Mouse (Mus musculus) liver, embryonic 13.5 days (tissue): ENCODE measurements around the gene Fads2. TPM values are rescaled to one million over a fixed set of nuclear protein-coding genes. Genes with fewer than 3 reads are reported as not detected.

Source experiments
- ATAC-seq: fragments of 200-750 bp; cut with Nextera tagmentation; 2 replicates; pipeline ENCODE4 v1.8.0; 2017; ENCODE audit warnings: low read depth, mild to moderate bottlenecking, moderate number of reproducible peaks, moderate library complexity
- DNase-seq: peaks from one replicate; pipeline ENCODE4 v3.0.0; 2022
- H3K27ac ChIP-seq: fragments of 300-500 bp; sonication (generic); 2 replicates; pipeline ENCODE4 v1.5.1; 2015; ENCODE audit warnings: moderate library complexity, mild to moderate bottlenecking, inconsistent platforms
- H3K27me3 ChIP-seq: fragments of 300-500 bp; sonication (generic); 2 replicates; pipeline ENCODE4 v1.6.1; 2015; ENCODE audit warnings: mild to moderate bottlenecking, inconsistent platforms
- H3K36me3 ChIP-seq: fragments of 300-500 bp; sonication (generic); 2 replicates; pipeline ENCODE4 v1.6.1; 2015; ENCODE audit warnings: mild to moderate bottlenecking, inconsistent platforms
- H3K4me1 ChIP-seq: fragments of 300-500 bp; sonication (generic); replicated peaks from 2 replicates; pipeline ENCODE4 v1.6.1; 2015; ENCODE audit warnings: inconsistent platforms
- H3K4me2 ChIP-seq: fragments of 300-500 bp; sonication (generic); 2 replicates; pipeline ENCODE4 v1.6.1; 2015; ENCODE audit warnings: inconsistent platforms, mild to moderate bottlenecking, moderate library complexity
- H3K4me3 ChIP-seq: fragments of 300-500 bp; sonication (generic); replicated peaks from 2 replicates; pipeline ENCODE4 v1.5.1; 2015; ENCODE audit warnings: mild to moderate bottlenecking, inconsistent platforms
- H3K9ac ChIP-seq: fragments of 300-500 bp; sonication (generic); 2 replicates; pipeline ENCODE4 v1.6.1; 2015; ENCODE audit warnings: mild to moderate bottlenecking, inconsistent platforms
- H3K9me3 ChIP-seq: fragments of 300-500 bp; sonication (generic); replicated peaks from 2 replicates; pipeline ENCODE4 v1.6.1; 2016; ENCODE audit warnings: inconsistent platforms
- WGBS: fragments of 180-500 bp; shearing (Covaris S2); methylation state at CpG from one replicate; pipeline ENCODE4 v1.1.7; 2015; ENCODE audit not compliant: insufficient replicate concordance; 5-methylcytosine and 5-hydroxymethylcytosine counted together
- polyA plus RNA-seq: library from polyadenylated mRNA; unstranded; fragments of >200 nt; fragmentation: Nextera tagmentation; extraction: Ambion mirVana; gene quantifications from 2 replicates; pipeline ENCODE4 v1.2.1, GENCODE M21; 2015

Fads2 gene
- polyA plus RNA-seq, 1 experiment from 2014 or later = 66.8 TPM

GRCm38 (mm10) chr19:10060783-10061590 lies 40.6 kb downstream of the Fads2 start:
- Histone ChIP-seq H3K4me2 (peak overlapping the region; percentile 61), H3K36me3 (peaks cover 47% of the 10 kb centered on the region), H3K9ac (peak overlapping the region; percentile 57; the same call in 1 of the 2 replicates), H3K27me3 (no peaks in the 10 kb centered on the region), H3K9me3 (no peaks in the 10 kb centered on the region), H3K4me1 (peaks cover 79% of the 10 kb centered on the region), H3K27ac (peak overlapping the region; percentile 83), H3K4me3 (no peak overlapping the region)
- ATAC-seq (peak; percentile 38), DNase-seq (peak; percentile 44)
- WGBS = 12% methylated on average over 8 of the region's 8 CpGs

GRCm38 (mm10) chr19:10059911-10060567 lies 41.5 kb downstream of the Fads2 start:
- Histone ChIP-seq H3K27ac (peak overlapping the region; percentile 83), H3K4me3 (peak overlapping the region; percentile 32), H3K9me3 (no peaks in the 10 kb centered on the region), H3K4me2 (peak overlapping the region; percentile 61), H3K36me3 (peaks cover 45% of the 10 kb centered on the region), H3K4me1 (peaks cover 72% of the 10 kb centered on the region), H3K27me3 (no peaks in the 10 kb centered on the region), H3K9ac (peak overlapping the region; percentile 57)
- DNase-seq (peak; percentile 65), ATAC-seq (peak; percentile 67)
- 7% methylated on average over 10 of the region's 10 CpGs for WGBS

- Histone ChIP-seq H3K27ac (0 out of 2 replicates have a peak overlapping the region, but pooled peaks have one; percentile 83), H3K27me3 (no peaks in the 10 kb centered on the region), H3K36me3 (peaks cover 36% of the 10 kb centered on the region), H3K9me3 (no peaks in the 10 kb centered on the region), H3K9ac (no peak overlapping the region), H3K4me3 (no peak overlapping the region), H3K4me1 (peaks cover 64% of the 10 kb centered on the region), H3K4me2 (no peak overlapping the region; the same call in 1 of the 2 replicates)
- DNase-seq (no peak), ATAC-seq (no peak)
- 75% methylated on average over 9 of the region's 9 CpGs for WGBS
These were observed 42.6 kb downstream of the Fads2 start for GRCm38 (mm10) chr19:10058876-10059427.

DNA sequence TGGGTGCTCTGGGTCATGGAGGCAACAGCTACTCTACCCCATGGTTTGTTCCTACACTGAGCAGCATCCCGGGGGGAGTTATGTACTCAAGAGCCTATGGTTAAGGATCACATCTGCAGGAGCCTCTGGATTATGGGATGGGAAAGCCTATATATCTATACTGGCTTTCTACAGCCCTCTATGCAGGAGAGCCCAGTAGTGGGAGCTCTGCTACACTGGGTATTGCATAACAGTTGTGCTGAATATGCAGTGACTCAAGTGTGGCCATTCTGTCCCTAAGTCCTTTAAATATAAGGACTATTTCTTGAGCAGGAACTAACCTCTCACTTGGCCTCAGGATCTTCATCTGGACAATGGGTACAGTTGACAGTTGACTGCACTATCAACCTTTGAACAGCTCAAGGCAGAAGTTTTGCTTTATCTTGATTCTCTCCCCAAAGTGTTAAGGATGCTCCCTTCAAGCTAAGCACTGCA lies 43.2 kb downstream of the Fads2 start:
- DNase-seq (no peak), ATAC-seq (no peak)
- no peak overlapping the region for H3K9ac ChIP-seq
- no peak overlapping the region for H3K4me2 ChIP-seq
- H3K27ac ChIP-seq = no peak overlapping the region
- H3K9me3 ChIP-seq = no peaks in the 10 kb centered on the region
- H3K27me3 ChIP-seq = no peaks in the 10 kb centered on the region
- WGBS = 58% methylated on average over 1 of the region's 1 CpGs
- peaks cover 31% of the 10 kb centered on the region for H3K36me3 ChIP-seq
- H3K4me1 ChIP-seq = peaks cover 64% of the 10 kb centered on the region
- H3K4me3 ChIP-seq = no peak overlapping the region

DNA sequence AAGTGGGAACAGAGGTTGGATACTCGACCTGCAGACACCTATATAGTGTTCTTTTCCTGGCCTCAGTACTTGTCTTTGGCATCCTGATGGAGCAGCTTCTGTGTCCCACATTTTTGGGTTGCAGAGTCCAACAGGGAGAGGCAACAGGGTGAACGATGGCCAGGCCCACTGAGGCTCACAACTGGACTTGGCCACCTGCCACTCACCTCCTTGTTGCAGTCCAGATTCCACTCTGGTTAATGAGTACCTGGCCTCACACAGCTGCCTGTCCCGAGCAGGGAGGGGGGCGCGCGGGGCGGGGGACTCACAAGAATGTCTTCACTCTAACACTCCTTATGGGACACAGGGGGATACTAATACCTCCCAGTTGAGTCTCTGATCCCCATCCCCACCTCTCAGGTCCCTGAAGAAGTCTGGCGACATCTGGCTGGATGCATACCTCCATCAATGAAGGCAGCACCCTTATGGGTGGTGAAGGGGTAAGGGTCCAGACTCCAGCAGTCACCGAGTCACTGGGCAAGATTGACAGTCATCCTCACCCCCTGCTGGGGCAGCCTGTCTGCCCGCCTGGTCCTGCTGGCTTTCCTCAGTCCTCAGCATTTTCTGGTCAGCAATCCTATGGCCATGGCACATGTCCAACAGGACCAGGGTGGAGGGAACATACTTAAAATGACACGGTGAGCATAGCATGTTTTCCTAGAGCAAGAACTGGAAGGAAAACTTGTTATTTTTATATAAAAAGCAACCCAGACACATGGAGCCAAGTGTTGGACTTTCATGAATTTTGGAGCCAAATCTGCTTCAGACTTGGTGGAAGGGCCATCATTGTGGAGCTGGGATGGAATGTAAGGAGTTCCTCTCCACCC lies 43.8 kb downstream of the Fads2 start:
- Histone ChIP-seq H3K27ac (peak overlapping the region; percentile 55; the same call in 1 of the 2 replicates), H3K4me1 (peaks cover 60% of the 10 kb centered on the region), H3K9ac (no peak overlapping the region), H3K36me3 (peaks cover 26% of the 10 kb centered on the region), H3K4me2 (0 out of 2 replicates have a peak overlapping the region, but pooled peaks have one; percentile 29), H3K9me3 (no peaks in the 10 kb centered on the region), H3K4me3 (no peak overlapping the region), H3K27me3 (no peaks in the 10 kb centered on the region)
- ATAC-seq (peak; percentile 45), DNase-seq (no peak)
- 60% methylated on average over 11 of the region's 11 CpGs for WGBS

GRCm38 (mm10) chr19:10056686-10057085 lies 44.9 kb downstream of the Fads2 start:
- H3K9me3 ChIP-seq = no peaks in the 10 kb centered on the region
- no peak overlapping the region for H3K4me3 ChIP-seq
- H3K27ac ChIP-seq = peak overlapping the region; percentile 55
- 0 out of 2 replicates have a peak, but pooled peaks cover 4% of the 10 kb centered on the region for H3K27me3 ChIP-seq
- H3K36me3 ChIP-seq = peaks cover 18% of the 10 kb centered on the region
- H3K4me2 ChIP-seq = no peak overlapping the region
- no peak for ATAC-seq
- no peak for DNase-seq
- WGBS = 70% methylated on average over 3 of the region's 3 CpGs
- no peak overlapping the region for H3K9ac ChIP-seq
- H3K4me1 ChIP-seq = peaks cover 50% of the 10 kb centered on the region

GRCm38 (mm10) chr19:10055783-10056660 lies 45.5 kb downstream of the Fads2 start:
- WGBS = 80% methylated on average over 22 of the region's 22 CpGs
- Histone ChIP-seq H3K27ac (no peak overlapping the region), H3K27me3 (0 out of 2 replicates have a peak, but pooled peaks cover 4% of the 10 kb centered on the region), H3K4me1 (peaks cover 43% of the 10 kb centered on the region), H3K4me3 (no peak overlapping the region), H3K4me2 (no peak overlapping the region), H3K36me3 (peaks cover 17% of the 10 kb centered on the region), H3K9me3 (no peaks in the 10 kb centered on the region), H3K9ac (no peak overlapping the region)
- no peak for DNase-seq
- ATAC-seq = no peak

GRCm38 (mm10) chr19:10055261-10055660 lies 46.3 kb downstream of the Fads2 start:
- Histone ChIP-seq H3K4me1 (peaks cover 35% of the 10 kb centered on the region), H3K9me3 (no peaks in the 10 kb centered on the region), H3K27me3 (0 out of 2 replicates have a peak, but pooled peaks cover 4% of the 10 kb centered on the region), H3K36me3 (peaks cover 17% of the 10 kb centered on the region), H3K4me3 (no peak overlapping the region), H3K4me2 (no peak overlapping the region), H3K27ac (no peak overlapping the region), H3K9ac (no peak overlapping the region)
- DNase-seq = no peak
- WGBS = 76% methylated on average over 3 of the region's 3 CpGs
- ATAC-seq = no peak

- no peak overlapping the region for H3K9ac ChIP-seq
- ATAC-seq (no peak), DNase-seq (no peak)
- 74% methylated on average over 6 of the region's 6 CpGs for WGBS
- peaks cover 17% of the 10 kb centered on the region for H3K36me3 ChIP-seq
- H3K4me3 ChIP-seq = no peak overlapping the region
- no peak overlapping the region for H3K27ac ChIP-seq
- no peaks in the 10 kb centered on the region for H3K9me3 ChIP-seq
- no peak overlapping the region for H3K4me2 ChIP-seq
- peaks cover 34% of the 10 kb centered on the region for H3K4me1 ChIP-seq
- 0 out of 2 replicates have a peak, but pooled peaks cover 4% of the 10 kb centered on the region for H3K27me3 ChIP-seq
These were observed 47.0 kb downstream of the Fads2 start for GRCm38 (mm10) chr19:10054361-10055075.
